Mouse (Mus musculus) C2C12 (cell line): ENCODE measurements around the gene Zfp523.

Source experiments
- CTCF ChIP-seq: IDR thresholded peaks from one replicate; pipeline ENCODE4 v1.5.1; 2011; ENCODE audit not compliant: control insufficient read depth, insufficient read depth, insufficient read length
- MYOG ChIP-seq: IDR thresholded peaks from one replicate; pipeline ENCODE4 v1.6.1; 2011; ENCODE audit not compliant: control insufficient read depth, insufficient read length; ENCODE audit errors: extremely low read depth

DNA sequence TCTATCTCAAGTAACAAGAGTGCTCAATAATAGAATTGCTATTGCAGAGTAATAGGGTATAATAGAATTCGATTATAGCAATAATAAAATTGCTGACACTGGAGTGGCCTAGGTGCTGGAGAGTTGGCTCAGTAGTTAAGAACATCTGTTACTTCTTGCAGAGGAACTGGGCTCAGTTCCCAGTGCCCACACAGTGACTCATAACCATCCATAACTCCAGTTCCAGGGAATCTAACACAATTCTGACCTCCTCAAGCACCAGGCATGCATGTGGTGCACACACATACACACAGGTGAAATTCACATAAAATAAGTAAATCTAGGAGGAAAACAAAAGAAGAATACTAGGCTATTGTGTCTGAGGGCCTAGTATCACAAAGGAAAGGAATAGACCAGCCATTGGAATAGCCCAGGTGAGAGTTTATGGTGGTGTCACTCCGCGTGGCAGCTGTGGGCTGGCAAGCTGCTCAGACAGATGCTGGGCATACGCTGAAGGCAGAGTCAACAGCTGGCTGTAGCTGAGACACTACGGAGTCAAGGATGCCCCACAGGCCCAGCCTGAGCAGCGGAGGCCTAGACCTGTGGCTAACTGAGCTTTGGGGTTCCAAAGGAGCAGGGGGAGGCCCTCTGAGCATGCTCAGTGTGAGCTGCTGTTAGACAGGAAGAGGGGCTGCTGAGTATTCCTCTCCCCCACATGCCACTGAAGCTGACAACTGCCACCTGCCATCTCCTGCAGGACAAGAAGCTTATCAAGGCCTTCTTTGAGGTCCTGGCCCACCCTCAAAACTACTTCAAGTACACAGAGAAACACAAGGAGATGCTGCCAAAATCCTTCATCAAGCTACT is 6.2 kb upstream of the Zfp523 start:
- TF ChIP-seq MYOG, result no peak
- TF ChIP-seq CTCF, result no peak
